Comparison of ENCODE assay signal across 8 mouse cellular contexts in the genomic region with DNA sequence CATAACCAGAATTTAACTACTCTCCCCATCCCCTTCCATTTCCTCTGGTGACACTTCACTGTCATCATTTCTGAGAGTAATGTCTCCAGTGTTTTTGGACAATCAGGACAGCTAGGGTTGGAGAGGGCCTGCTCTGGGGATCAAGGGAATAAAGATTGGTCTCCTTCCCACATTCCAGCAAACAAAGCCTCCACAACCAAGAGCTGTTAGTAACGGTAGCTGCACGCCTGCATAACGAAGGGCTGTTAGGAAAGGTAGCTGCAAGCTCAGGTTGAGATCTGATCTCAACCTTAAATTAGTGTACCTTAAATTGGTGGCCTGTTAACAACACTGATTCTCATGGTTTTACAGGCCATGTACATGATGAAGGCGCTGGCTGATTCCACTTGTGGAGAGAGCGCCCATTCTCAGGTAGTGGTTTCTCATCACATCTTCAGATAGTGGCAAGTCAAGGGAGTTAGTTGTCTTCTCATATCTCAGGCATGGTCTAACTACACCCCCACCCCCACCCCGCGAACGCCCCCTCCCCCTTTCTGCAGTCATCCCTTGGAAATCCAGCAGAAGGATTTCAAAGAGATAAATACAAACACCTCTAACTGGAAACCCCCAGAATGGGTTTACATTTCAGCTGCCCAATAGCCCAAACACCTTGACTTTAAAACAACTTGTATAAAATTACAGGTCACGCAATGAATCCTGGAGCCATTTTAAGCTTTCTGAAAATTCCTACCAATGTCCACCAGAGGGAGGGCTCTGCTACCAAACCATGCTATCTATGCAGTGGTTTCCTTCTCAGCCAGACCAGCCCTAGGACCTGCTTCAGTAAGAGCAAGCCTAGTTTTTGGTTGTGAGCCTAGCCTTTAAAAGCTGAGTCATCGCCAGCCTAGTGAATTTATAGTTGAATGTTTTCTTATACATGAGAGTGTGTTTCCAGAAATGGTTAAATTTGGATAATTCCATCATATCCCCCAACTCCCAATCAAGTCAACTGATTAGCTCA. TPM values are rescaled to one million over a fixed set of nuclear protein-coding genes. Genes with fewer than 3 reads are reported as not detected.
DNase-seq lines count a peak whose midpoint lies in the region; ATAC-seq and TF ChIP-seq lines count a peak whose summit lies in the region.

No protein-coding gene starts in this region.

- no peaks in the 10 kb centered on the region for H3K9me3 ChIP-seq in forebrain, embryonic 16.5 days (ENCODE audit: control insufficient read depth, low read length)

- H3K4me2 ChIP-seq in forebrain, embryonic 16.5 days (ENCODE audit: low read length), result no peak overlapping the region

- TF ChIP-seq POLR2A in cerebellum, adult 2 months (IDR thresholded peaks at IDR 0.05; ENCODE audit: borderline replicate concordance, insufficient read depth, low read length), result no peak

- 0 out of 2 replicates have a peak, but pooled peaks have one; percentile 26 for TF ChIP-seq CTCF in cerebellum, adult 2 months (IDR thresholded peaks at IDR 0.05; ENCODE audit: borderline replicate concordance, insufficient read depth, low read depth, low read length)

- H3K27ac ChIP-seq in cerebellum, adult 2 months (ENCODE audit: insufficient read depth, low read length), result no peak overlapping the region
- no peak overlapping the region for H3K27ac ChIP-seq in forebrain, embryonic 16.5 days (ENCODE audit: low read length)

- peak in 1 of 2 experiments; percentile 12 for DNase-seq in cerebellum, adult 2 months
- peak; percentile 10 for DNase-seq in thymus, postnatal 25 days
- DNase-seq in thymus, postnatal 36 days, result no peak
- DNase-seq in kidney, postnatal 4 days, result peak; percentile 15 to 41

- no peak overlapping the region for H3K4me3 ChIP-seq in cerebellum, adult 2 months (replicated peaks; ENCODE audit: insufficient read depth, low read depth, low read length)
- H3K4me3 ChIP-seq in forebrain, embryonic 16.5 days (replicated peaks; ENCODE audit: low read length), result no peak overlapping the region

- ATAC-seq in cerebellum, adult (ENCODE audit: insufficient number of reproducible peaks, low FRiP score, low TSS enrichment), result no peak
- peak; percentile 73 for ATAC-seq in forebrain, embryonic 16.5 days
- ATAC-seq in megakaryocyte-erythroid progenitor cell, adult 5-6 weeks (replicated peaks; ENCODE audit: low FRiP score, low TSS enrichment, poor library complexity, severe bottlenecking), result peak; percentile 96
- ATAC-seq in monocyte, adult 5-6 weeks (replicated peaks; ENCODE audit: insufficient number of reproducible peaks, low FRiP score, low TSS enrichment, poor library complexity, severe bottlenecking), result no peak

- peaks cover 9% of the 10 kb centered on the region for H3K36me3 ChIP-seq in forebrain, embryonic 16.5 days (ENCODE audit: control insufficient read depth, insufficient read depth)

- no peaks in the 10 kb centered on the region for H3K27me3 ChIP-seq in cerebellum, adult 2 months (ENCODE audit: control insufficient read depth, insufficient read depth, low read length)
- H3K27me3 ChIP-seq in forebrain, embryonic 16.5 days (replicated peaks; ENCODE audit: control insufficient read depth, insufficient read depth, low read length), result no peaks in the 10 kb centered on the region

- H3K4me1 ChIP-seq in cerebellum, adult 2 months (ENCODE audit: control insufficient read depth, insufficient read depth, low read length), result no peaks in the 10 kb centered on the region
- H3K4me1 ChIP-seq in forebrain, embryonic 16.5 days (replicated peaks; ENCODE audit: control insufficient read depth, insufficient read depth, low read length), result no peaks in the 10 kb centered on the region

- no peak overlapping the region for H3K9ac ChIP-seq in forebrain, embryonic 16.5 days (replicated peaks; ENCODE audit: low read depth, low read length)

- WGBS in cerebellum, adult 2 months, result 81% methylated on average over 10 of the region's 10 CpGs
- WGBS in forebrain, embryonic 16.5 days, result 76% methylated on average over 10 of the region's 10 CpGs

RNA-seq across cellular contexts. Expression of gene Fam76b, which starts 21.3 kb away (rescaled TPM):
- 21.8 and 22.9 TPM in 2 replicates for polyA plus RNA-seq in cerebellum, adult 2 months (2012; rRNA removed)
- polyA plus RNA-seq in forebrain, embryonic 16.5 days (2015; fragmentation: Nextera tagmentation; extraction: Ambion mirVana), result 24.9 and 27.9 TPM in 2 replicates
- 31.0 and 36.0 TPM in 2 replicates for total RNA-seq in megakaryocyte-erythroid progenitor cell, adult 5-6 weeks (2014; fragmentation: Nextera tagmentation)
- total RNA-seq in megakaryocyte-erythroid progenitor cell, adult 5-6 weeks (2017), result 37.7 and 72.3 TPM in 2 replicates
- total RNA-seq in monocyte, adult 5-6 weeks (2017), result 107 to 123 TPM (median 121 TPM) in 3 replicates

RNA-seq across cellular contexts. Expression of gene Cep57, which starts 21.9 kb away (rescaled TPM):
- 23.9 and 24.3 TPM in 2 replicates for polyA plus RNA-seq in cerebellum, adult 2 months (2012; rRNA removed)
- polyA plus RNA-seq in forebrain, embryonic 16.5 days (2015; fragmentation: Nextera tagmentation; extraction: Ambion mirVana), result 41.5 and 46.9 TPM in 2 replicates
- total RNA-seq in megakaryocyte-erythroid progenitor cell, adult 5-6 weeks (2014; fragmentation: Nextera tagmentation), result 56.0 and 69.2 TPM in 2 replicates
- 112 and 114 TPM in 2 replicates for total RNA-seq in megakaryocyte-erythroid progenitor cell, adult 5-6 weeks (2017)
- 51.4 to 62.9 TPM (median 54.6 TPM) in 3 replicates for total RNA-seq in monocyte, adult 5-6 weeks (2017)

Comparison
In these comparisons a context has a peak if more than half of its experiments do, and no peak if none do; other contexts are left out.
1. DNase-seq: peak in thymus, postnatal 25 days (single experiment) and kidney, postnatal 4 days (2 of 2); none in thymus, postnatal 36 days (0 of 2).
2. ATAC-seq: peak in forebrain, embryonic 16.5 days (single experiment) and megakaryocyte-erythroid progenitor cell, adult 5-6 weeks (single experiment); none in cerebellum, adult (single experiment) and monocyte, adult 5-6 weeks (single experiment).